Mouse (Mus musculus): ENCODE results near the gene Rtl3. TPM values are rescaled to one million over a fixed set of nuclear protein-coding genes. Genes with fewer than 3 reads are reported as not detected.

Rtl3 gene
- polyA plus RNA-seq (2012; rRNA removed; ENCODE audit: low replicate concordance): 1.4 and 3.0 TPM in 2 replicates

GRCm38 (mm10) chrX:106840409-106840808 lies at the start of gene Rtl3:
TSS of gene Rtl3 (minus strand) at chrX:106840644.

Other genes with a start within 250 kb of the Rtl3 start
- 2.7 and 4.0 TPM in 2 replicates for gene Cysltr1, start 237.0 kb downstream of the Rtl3 start, polyA plus RNA-seq (2012; rRNA removed; ENCODE audit: low replicate concordance)
- 2.0 and 3.0 TPM in 2 replicates for gene Lpar4, start 80.0 kb upstream of the Rtl3 start, polyA plus RNA-seq (2012; rRNA removed; ENCODE audit: low replicate concordance)
- gene P2ry10, start 247.8 kb upstream of the Rtl3 start, polyA plus RNA-seq (2012; rRNA removed; ENCODE audit: low replicate concordance): 0.64 and 0.71 TPM in 2 replicates